Mouse (Mus musculus) urinary bladder, adult 18-20 months (tissue): ENCODE data around the gene Tm9sf3.

Experiments
- DNase-seq, 2 experiments: peaks; one replicate each; pipeline ENCODE4 v3.0.0; 2022; ENCODE audit warnings: low spot score in 2 of 2, mixed read lengths in 2 of 2

Gene Tm9sf3

GRCm38 (mm10) chr19:41262712-41263629, 826 bp downstream of the Tm9sf3 start:
- peak; percentile 52 to 86 for DNase-seq

DNA sequence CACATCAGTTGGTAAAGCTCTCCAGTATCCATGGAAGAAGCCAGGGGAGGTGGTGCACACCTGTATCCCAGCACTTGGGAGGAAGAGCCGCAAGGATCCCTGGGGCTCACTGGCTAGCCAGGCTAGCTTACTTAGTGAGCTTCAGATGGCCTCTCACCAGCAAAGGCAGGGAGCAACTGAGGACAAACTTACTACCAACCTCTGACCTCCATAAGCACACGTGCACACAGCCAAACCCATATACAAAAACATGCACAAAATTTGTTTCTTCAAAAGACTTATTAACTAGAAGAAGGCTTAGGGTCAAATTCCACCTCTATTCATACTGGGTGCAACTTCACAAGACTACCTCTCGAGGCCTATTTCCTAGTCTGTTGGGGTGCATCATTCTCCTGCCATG, 3.1 kb downstream of the Tm9sf3 start:
- no peak for DNase-seq

DNA sequence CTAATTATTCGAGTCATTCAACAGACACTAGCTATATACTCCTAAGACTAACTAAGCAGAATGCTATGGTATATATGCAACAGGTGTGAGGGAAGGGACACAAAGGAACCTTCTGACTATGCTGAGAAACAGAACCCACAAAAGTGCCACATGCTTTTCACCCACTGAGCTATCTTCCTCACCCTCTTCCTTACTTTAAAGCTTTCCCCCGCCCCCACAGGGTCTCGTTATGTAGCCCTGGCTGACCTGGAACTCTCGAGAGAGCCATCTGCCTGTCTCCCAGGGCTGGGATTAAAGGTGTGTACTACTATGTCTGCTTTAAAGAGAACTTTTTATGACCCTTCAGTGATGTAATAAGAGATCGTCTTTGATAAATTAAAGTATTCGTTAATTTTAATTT, 4.5 kb downstream of the Tm9sf3 start:
- no peak for DNase-seq

DNA sequence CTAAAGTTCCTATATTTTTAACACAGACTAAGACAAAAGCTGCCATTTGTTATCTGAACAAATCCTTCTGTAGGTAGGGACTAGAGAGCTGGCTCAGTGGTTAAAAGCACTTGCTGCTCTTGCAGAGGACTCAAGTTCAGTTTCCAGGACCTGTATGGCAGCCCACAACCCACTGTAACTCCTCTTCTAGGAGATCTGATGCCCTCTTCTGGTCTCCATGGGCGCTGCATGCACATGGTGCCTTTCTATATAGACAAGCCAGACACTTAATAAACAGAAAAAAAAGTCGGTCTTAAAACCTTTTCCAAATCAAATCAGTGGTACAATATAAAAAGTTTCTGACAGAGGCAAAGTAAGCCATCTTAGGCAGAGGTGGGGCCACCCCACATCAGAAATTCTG, 5.1 kb downstream of the Tm9sf3 start:
- no peak for DNase-seq

DNA sequence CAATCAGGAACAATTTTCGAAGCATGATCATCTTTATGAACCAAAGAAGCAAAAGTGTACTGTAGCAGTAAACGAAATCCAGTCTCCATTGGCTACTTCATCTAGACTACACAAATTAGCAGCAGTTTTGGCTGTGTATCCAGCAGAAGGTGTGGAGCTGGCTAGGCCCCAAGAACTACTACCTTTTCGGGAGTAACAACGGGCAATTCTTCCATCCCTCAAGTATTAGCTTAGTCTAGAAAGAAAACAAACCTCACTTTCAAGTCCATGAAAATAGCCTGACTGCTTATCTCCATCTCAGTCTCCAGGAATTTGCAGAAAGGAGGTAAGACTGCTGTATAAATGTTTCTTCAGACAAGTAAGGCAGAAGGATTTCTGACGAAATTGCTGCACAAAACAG, 9.2 kb downstream of the Tm9sf3 start:
- no peak for DNase-seq

GRCm38 (mm10) chr19:41248968-41249367, 14.8 kb downstream of the Tm9sf3 start:
- no peak for DNase-seq

DNA sequence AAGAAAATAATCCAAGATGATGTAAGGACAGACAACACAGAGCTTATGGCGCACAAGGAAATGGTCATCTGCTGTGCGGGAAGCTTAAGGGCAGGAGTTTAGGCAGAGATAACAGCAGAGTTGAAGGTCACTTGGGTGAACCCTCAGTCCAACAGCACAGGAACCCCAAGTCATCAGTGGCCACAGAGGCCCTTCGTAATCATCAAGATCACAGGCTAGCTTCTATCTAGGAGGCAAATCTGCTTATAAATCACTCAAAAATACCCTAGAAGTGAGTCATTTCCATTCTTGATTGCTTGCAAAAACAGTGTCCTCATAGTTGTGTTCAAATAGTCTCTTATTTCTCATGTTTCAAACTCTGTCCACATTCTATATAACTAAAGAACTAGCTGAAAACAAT, 15.5 kb downstream of the Tm9sf3 start:
- no peak for DNase-seq

DNA sequence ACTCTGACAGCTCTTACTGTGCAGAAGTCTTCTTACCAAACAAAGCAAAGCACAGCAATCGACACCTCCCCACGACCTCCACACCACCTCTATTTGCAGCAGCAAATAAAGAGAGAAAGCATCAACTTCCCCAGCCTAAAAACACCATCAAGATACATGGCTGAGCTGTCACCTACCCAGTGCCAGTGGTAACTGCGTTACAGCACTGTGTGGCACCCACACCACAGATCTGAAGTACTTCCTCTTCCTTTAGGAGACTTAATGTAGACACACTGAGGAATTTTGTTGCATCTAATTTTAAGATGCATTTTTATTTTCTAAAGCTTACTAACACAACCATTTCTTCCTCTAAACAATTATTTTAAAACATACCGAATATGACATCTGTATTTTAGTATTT, 17.5 kb downstream of the Tm9sf3 start:
- DNase-seq = no peak

DNA sequence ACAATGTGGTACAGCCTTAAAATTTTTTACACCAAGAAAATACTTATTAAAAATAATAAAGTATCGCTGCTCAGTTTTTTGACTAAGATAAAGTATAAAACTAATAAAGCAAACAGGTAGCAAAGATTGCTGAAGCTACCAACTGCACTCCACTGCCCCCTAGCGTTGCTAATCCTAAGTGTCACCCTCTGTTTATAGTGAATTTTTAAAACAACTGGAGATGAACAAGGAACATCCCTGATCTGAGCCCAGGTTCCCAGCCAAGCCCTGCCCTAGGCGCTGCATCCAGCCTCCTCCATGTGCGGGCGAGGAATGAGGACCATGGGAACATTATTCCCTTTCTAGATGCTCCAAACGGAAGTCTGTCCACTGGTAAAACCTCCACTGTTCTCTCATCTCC, 19.2 kb downstream of the Tm9sf3 start:
- peak; percentile 18 to 26 for DNase-seq

- DNase-seq = no peak
Measured at GRCm38 (mm10) chr19:41241997-41242396, 21.8 kb downstream of the Tm9sf3 start.

DNA sequence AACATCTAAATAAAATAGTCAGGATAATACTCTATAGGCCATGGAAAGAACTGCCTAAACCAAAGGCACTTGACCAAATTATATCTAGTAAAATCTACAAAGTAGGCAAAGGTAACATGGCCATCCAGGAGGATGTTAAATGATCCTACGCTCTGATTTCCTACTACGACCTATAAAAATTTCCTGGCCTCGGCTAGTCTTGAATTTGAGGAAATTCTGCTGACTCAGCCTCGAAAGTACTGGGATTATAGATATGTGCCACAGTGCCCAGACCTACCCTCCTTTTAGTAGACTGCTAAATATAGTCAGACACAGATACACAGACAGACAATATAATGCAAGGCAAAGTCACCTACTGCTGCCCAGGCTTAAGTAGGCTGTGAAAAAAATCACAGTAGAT, 30.1 kb downstream of the Tm9sf3 start:
- no peak for DNase-seq

- DNase-seq = no peak
Measured at GRCm38 (mm10) chr19:41208326-41208725, 55.5 kb downstream of the Tm9sf3 start.

DNA sequence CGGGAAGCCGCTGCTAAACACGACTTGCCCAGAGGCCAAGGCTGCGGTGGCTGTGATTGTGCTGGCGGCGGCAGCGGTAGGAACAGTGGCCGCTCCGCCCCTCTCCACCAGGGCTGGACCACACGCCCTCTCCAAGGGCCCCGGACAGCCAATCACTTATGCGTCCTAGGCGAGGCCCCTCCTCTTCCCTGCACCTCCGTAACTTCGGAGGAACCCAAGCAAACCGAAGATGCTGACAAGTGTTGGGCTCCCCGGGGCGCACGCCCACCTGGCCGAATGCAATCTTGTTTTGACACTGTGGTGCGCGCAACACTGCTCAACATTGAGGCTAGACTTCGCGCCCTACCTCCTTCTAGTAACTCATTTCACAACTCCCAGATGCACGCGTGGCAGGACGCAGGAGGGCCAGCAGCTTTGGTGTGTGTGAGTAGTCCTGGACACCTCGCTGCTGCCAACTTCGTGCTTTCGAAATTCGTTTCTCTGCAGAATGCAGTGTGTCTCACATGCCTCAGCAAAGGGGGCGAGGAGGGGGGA, 56.9 kb downstream of the Tm9sf3 start, which contains the start of gene Tll2:
Gene Tll2 (minus strand): TSS at position 25 of the 534 bp plus-strand sequence.
- DNase-seq = peak; percentile 15 to 21

DNA sequence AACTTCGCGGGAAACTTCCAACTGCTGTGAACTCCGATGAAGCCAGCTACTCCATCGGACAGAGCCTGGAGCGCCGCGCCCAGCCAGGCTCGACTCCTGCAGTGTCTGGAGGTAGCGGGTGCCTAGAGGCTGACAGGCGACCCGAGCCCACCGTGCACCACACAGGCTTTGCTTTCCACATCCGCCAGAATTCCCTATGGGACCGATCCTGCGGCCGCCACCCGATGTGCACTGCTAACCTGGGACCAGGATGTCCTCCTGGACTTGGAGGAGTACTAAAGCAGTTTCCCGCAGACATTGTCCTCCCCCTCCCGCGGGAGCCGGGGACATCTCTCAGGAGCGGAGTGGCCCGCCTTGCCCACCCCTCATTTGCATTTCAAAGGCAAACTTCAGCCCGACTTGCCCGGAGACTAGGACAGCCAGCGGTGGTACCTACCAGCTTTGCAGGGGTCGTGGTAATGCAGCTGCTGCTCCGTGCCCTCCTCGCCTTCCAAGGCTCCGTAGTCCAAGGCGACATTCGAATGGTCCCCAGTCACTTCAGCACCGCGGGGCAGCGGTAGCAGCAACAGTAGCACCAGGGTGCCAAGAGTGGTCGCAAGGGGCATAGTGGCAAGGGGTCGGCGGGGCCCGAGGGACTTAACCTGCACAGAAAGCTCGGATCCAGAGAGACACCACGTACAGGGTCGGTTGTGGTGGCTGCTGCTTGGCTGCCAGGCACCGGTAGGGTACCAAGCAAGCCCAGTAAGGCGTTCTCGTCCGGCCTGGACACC, 57.6 kb downstream of the Tm9sf3 start:
- peak in 1 of 2 experiments; percentile 4 for DNase-seq

- DNase-seq = no peak
Measured at GRCm38 (mm10) chr19:41204159-41205081, 59.4 kb downstream of the Tm9sf3 start.

DNA sequence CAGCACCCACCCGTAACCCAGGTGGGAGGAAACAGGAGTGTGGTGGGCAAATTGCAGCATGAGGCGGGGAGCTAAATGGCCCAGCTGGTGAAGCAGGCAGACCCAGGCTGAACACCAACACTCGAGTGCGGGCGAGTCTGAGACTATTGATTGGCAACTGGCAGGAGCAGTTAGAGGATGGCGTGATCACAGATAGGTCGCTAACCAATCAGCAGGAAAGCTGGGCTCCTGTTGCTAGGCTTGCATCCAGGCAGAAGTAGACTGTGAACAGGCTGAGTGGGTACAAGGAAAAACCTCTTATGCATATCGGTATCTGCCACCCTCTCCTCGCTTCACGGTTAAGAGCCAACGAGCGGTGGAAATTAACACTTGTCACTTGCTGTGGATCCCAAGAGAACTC, 66.2 kb downstream of the Tm9sf3 start:
- no peak for DNase-seq

- no peak for DNase-seq
Measured at GRCm38 (mm10) chr19:41193379-41193778, 70.4 kb downstream of the Tm9sf3 start.

- no peak for DNase-seq
Measured at GRCm38 (mm10) chr19:41192953-41193352, 70.8 kb downstream of the Tm9sf3 start.

GRCm38 (mm10) chr19:41191724-41192123, 72.1 kb downstream of the Tm9sf3 start:
- no peak for DNase-seq

- DNase-seq = no peak
Measured at GRCm38 (mm10) chr19:41190876-41191434, 72.8 kb downstream of the Tm9sf3 start.

DNA sequence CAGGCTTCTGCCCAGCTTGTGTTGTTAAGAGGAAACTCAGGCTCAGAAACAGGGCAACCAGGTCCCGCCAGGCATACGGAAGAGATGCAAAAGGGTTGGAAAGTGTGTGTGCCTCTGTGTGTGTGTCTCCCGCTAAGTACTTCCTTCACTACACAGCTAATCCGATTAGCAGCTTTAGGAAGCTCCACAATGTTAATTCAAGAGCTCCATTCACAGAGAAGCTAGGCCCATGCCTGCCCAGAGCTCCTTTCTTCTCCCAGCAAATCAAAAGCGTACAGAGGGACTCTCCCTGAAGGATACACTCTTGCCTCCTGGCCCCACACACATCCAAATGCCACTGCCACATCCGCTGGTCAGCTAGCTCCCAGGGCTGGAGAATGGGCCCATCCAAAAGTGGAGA, 86.5 kb downstream of the Tm9sf3 start:
- no peak for DNase-seq
